Comparison of ENCODE assay signal across 9 mouse cellular contexts in the genomic region with DNA sequence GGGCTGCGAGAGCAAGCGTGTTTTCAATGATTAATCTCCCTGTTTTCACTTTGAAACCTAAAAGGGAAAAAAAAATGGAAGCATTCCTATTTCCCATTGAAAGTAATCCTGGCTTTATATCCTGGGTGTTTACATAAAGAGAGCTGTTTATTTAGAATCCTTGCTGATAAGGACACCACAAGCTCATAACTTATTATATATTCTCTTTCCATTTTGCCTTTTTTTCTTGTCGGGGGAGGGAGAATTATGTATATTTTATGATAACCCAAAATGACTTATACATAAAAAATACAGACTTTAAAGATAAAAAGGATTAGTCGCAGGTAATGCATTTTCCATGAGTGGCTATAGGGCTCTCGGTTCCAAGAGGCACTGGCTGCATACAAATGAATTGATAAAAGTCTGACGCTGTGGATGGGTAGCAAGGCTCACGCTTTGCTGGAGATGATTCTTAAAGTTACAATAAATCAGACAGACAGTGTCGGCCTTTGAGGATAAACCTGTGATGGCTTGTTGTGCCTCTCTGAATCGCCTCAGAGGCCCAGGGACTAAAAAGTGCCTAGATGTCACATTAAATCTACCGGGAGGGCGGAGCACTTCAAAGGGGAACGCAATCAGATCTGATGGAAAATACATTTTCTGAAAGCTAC.
A peak's percentile ranks its signal among the peaks of the same experiment; 100 is the strongest.
DNase-seq lines count a peak whose midpoint lies in the region; ATAC-seq lines count a peak whose summit lies in the region.
"Had no signal": no experiment of that assay in that cellular context is flagged by ENCODE, and none has a peak within 500 bp of the region (broad histone marks: within the 10 kb centered on the region; RNA-seq: fewer than 3 reads in every experiment).

No protein-coding gene starts in this region.

- H3K4me2 ChIP-seq in heart, embryonic 15.5 days, result peak overlapping the region; percentile 39
- H3K4me2 ChIP-seq in embryonic facial prominence, embryonic 14.5 days (ENCODE audit: low read depth, low read length), result peak overlapping the region; percentile 38
- peak overlapping the region; percentile 46 for H3K4me2 ChIP-seq in hindbrain, embryonic 14.5 days (replicated peaks)
- peak overlapping the region; percentile 47 for H3K4me2 ChIP-seq in midbrain, embryonic 15.5 days

- H3K27ac ChIP-seq in heart, embryonic 15.5 days, result no peak overlapping the region
- no peak overlapping the region for H3K27ac ChIP-seq in embryonic facial prominence, embryonic 14.5 days (replicated peaks; ENCODE audit: low read depth, low read length)
- H3K27ac ChIP-seq in hindbrain, embryonic 14.5 days, result peak overlapping the region; percentile 74; the same call in 1 of the 2 replicates
- peak overlapping the region; percentile 79 for H3K27ac ChIP-seq in midbrain, embryonic 15.5 days

- no peaks in the 10 kb centered on the region for H3K9me3 ChIP-seq in heart, embryonic 15.5 days (replicated peaks)
- 0 out of 2 replicates have a peak, but pooled peaks cover 5% of the 10 kb centered on the region for H3K9me3 ChIP-seq in embryonic facial prominence, embryonic 14.5 days (ENCODE audit: control insufficient read depth, low read length)
- H3K9me3 ChIP-seq in hindbrain, embryonic 14.5 days (ENCODE audit: control insufficient read depth, low read length), result peaks cover 6% of the 10 kb centered on the region; the same call in 1 of the 2 replicates
- H3K9me3 ChIP-seq in midbrain, embryonic 15.5 days, result no peaks in the 10 kb centered on the region

- no peaks in the 10 kb centered on the region for H3K27me3 ChIP-seq in heart, embryonic 15.5 days
- no peaks in the 10 kb centered on the region for H3K27me3 ChIP-seq in embryonic facial prominence, embryonic 14.5 days (replicated peaks; ENCODE audit: control insufficient read depth, insufficient read depth, low read length)
- no peaks in the 10 kb centered on the region for H3K27me3 ChIP-seq in hindbrain, embryonic 14.5 days (ENCODE audit: control insufficient read depth, insufficient read depth, low read length)
- H3K27me3 ChIP-seq in midbrain, embryonic 15.5 days (replicated peaks), result no peaks in the 10 kb centered on the region

- no peak overlapping the region for H3K4me3 ChIP-seq in heart, embryonic 15.5 days
- no peak overlapping the region for H3K4me3 ChIP-seq in embryonic facial prominence, embryonic 14.5 days (ENCODE audit: low read depth, low read length)
- H3K4me3 ChIP-seq in hindbrain, embryonic 14.5 days (replicated peaks; ENCODE audit: low read length), result no peak overlapping the region
- H3K4me3 ChIP-seq in midbrain, embryonic 15.5 days, result peak overlapping the region; percentile 18; the same call in 1 of the 2 replicates

- ATAC-seq in heart, embryonic 15.5 days (replicated peaks; ENCODE audit: insufficient number of reproducible peaks, insufficient read depth, low FRiP score, low read depth), result no peak
- ATAC-seq in embryonic facial prominence, embryonic 14.5 days (ENCODE audit: low read depth), result no peak
- ATAC-seq in hindbrain, embryonic 14.5 days (ENCODE audit: low FRiP score), result peak; percentile 68; the same call in 1 of the 2 replicates
- ATAC-seq in midbrain, embryonic 15.5 days (replicated peaks), result peak; percentile 86

- DNase-seq in heart, adult 8-10 months (ENCODE audit: low spot score), result no peak
- DNase-seq in embryonic facial prominence, embryonic 14.5 days (ENCODE audit: low spot score), result no peak
- no peak for DNase-seq in hindbrain, embryonic 14.5 days (ENCODE audit: low spot score)
- no peak for DNase-seq in gastrocnemius, postnatal 36 days
- DNase-seq in right cerebral cortex, adult 18-20 months, result no peak
- DNase-seq in adrenal gland, postnatal 10 days, result no peak
- DNase-seq: lung, adult 2 months had no signal

- WGBS in heart, embryonic 15.5 days, result 53% methylated on average over 12 of the region's 12 CpGs
- 56% methylated on average over 12 of the region's 12 CpGs for WGBS in embryonic facial prominence, embryonic 14.5 days
- 33% methylated on average over 12 of the region's 12 CpGs for WGBS in hindbrain, embryonic 14.5 days
- WGBS in midbrain, embryonic 15.5 days, result 20% methylated on average over 12 of the region's 12 CpGs

- H3K4me1 ChIP-seq in heart, embryonic 15.5 days (replicated peaks), result no peaks in the 10 kb centered on the region
- 0 out of 2 replicates have a peak, but pooled peaks cover 6% of the 10 kb centered on the region for H3K4me1 ChIP-seq in embryonic facial prominence, embryonic 14.5 days (ENCODE audit: control insufficient read depth, insufficient read depth, low read length)
- H3K4me1 ChIP-seq in hindbrain, embryonic 14.5 days (replicated peaks; ENCODE audit: control insufficient read depth, insufficient read depth, low read length), result peaks cover 15% of the 10 kb centered on the region
- peaks cover 22% of the 10 kb centered on the region for H3K4me1 ChIP-seq in midbrain, embryonic 15.5 days

- intact Hi-C loops in gastrocnemius, postnatal 36 days (cut with DNase I), result no loop called here

- no peak overlapping the region for H3K9ac ChIP-seq in heart, embryonic 15.5 days
- H3K9ac ChIP-seq in embryonic facial prominence, embryonic 14.5 days (ENCODE audit: low read depth, low read length), result no peak overlapping the region
- no peak overlapping the region for H3K9ac ChIP-seq in hindbrain, embryonic 14.5 days
- 0 out of 2 replicates have a peak overlapping the region, but pooled peaks have one; percentile 23 for H3K9ac ChIP-seq in midbrain, embryonic 15.5 days

- no peaks in the 10 kb centered on the region for H3K36me3 ChIP-seq in heart, embryonic 15.5 days
- no peaks in the 10 kb centered on the region for H3K36me3 ChIP-seq in embryonic facial prominence, embryonic 14.5 days (ENCODE audit: control insufficient read depth, insufficient read depth, low read length)
- H3K36me3 ChIP-seq in hindbrain, embryonic 14.5 days (replicated peaks; ENCODE audit: control insufficient read depth, insufficient read depth), result no peaks in the 10 kb centered on the region
- no peaks in the 10 kb centered on the region for H3K36me3 ChIP-seq in midbrain, embryonic 15.5 days (replicated peaks)

Comparison
In these comparisons a context has a peak if more than half of its experiments do, and no peak if none do; other contexts are left out.
1. ATAC-seq: peak in hindbrain, embryonic 14.5 days (single experiment) and midbrain, embryonic 15.5 days (single experiment); none in heart, embryonic 15.5 days (single experiment) and embryonic facial prominence, embryonic 14.5 days (single experiment).
2. H3K27ac ChIP-seq: peak in hindbrain, embryonic 14.5 days (single experiment) and midbrain, embryonic 15.5 days (single experiment); none in heart, embryonic 15.5 days (single experiment) and embryonic facial prominence, embryonic 14.5 days (single experiment).
3. Peak in every context shown above with its lines, with median percentiles within 50 percentile points of each other: H3K4me2 ChIP-seq.